Mouse (Mus musculus) cortical plate, adult 2 months (tissue): Measurements from ENCODE around the gene Lama1.

Experiments
- CTCF ChIP-seq: fragments of 200-500 bp; IDR thresholded peaks from 2 replicates; pipeline ENCODE4 v1.5.1; 2011; ENCODE audit warnings: mild to moderate bottlenecking, control low read depth, low read length; ENCODE audit not compliant: insufficient read depth; ENCODE audit errors: extremely low read depth
- POLR2A ChIP-seq: fragments of 200-500 bp; IDR thresholded peaks from 2 replicates; pipeline ENCODE4 v1.6.1; 2011; ENCODE audit warnings: mild to moderate bottlenecking, low read length, control low read depth; ENCODE audit not compliant: insufficient read depth; ENCODE audit errors: extremely low read depth

DNA sequence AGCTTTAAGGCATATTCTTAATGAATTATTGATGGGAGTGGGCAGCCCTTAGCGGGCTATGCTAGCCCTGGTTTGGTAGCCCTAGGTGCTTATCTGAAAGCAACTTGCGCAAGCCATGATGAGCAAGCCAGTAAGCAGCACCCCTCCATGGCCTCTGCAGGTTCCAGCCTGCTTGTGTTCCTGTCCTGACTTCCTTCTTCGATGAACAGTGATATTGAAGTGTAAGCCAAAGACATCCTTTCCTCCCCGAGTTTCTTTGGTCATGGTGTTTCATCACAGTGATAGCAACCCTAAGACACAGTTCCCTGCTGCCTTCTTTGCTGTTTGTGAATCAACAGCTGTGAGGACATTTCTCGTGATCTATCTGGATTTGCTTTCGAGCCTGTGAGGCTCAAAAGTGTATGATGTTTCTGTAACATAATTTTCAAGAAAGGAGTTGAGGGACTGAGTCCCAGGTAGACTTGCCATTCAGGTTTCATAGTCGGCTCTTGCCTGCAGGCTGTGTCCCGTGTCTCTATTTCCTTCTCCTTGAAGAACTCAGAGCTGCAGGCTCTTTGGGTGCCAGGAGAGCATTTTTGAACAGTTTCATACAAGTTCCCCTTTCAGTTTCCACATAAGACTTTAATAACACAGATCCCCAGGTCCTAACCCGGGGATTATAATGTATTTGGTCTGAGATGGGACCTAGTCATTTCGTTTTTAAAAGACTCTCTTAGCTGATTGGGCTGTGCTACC, 8.1 kb downstream of the Lama1 start:
- TF ChIP-seq CTCF = no peak
- no peak for TF ChIP-seq POLR2A
